Mouse (Mus musculus) MEL-GATA-1-ER (cell line): ENCODE results near the gene Chn2.
"Not testable (repeated sequence)": the region's sequence is repeated elsewhere in the genome, so short reads cannot be mapped to it uniquely, and the experiment has no call there.

Source experiments
- DNase-seq: peaks from one replicate; pipeline ENCODE4 v3.0.0-alpha.2; 2012; ENCODE audit warnings: low read depth; ENCODE audit errors: extremely low read depth

Chn2 gene

GRCm38 (mm10) chr6:54151443-54152241 lies 112.3 kb downstream of the Chn2 start:
- no peak for DNase-seq

DNA sequence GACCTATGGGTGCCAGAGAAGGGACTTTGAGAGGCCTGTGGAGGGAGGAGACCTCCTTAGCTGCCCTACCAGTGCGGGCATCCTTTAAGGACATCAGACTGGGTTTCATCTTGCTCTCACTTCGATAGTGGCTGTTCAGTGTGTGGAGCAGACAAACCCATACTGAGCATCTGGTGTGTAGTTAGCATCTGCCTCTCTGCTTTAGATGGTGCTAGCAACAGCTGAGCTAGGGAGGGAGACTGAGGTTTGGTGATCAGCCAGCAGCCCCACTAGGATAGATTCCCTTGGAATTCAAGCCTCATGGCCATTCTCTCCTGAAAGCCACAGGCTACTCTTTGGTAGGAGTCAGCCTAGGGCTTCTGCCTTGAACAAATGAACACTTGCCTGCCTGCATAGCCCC lies 117.7 kb downstream of the Chn2 start:
- no peak for DNase-seq

- no peak for DNase-seq
Observed at GRCm38 (mm10) chr6:54158317-54158716, 119.0 kb downstream of the Chn2 start.

DNA sequence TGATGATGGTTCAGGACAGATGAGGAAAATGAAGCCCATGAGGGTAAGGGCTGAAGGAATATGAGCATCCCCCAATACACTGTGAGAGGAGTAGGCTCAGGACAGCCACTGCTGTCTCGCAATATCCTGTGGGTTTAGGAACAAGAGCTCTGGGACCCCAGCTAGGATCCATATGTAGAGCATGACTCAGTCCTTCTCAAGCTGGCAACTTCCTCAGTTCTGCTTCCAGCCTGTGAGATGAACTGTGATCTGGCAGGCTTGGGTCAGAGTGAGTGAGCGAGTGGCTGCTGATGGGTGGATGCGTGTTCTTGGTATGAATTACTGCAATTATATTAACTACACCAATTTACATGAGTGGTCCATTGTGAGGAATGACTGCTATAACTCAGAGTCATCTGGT lies 121.3 kb downstream of the Chn2 start:
- no peak for DNase-seq

GRCm38 (mm10) chr6:54161246-54161645 lies 121.9 kb downstream of the Chn2 start:
- DNase-seq = no peak

- DNase-seq = no peak
Observed at GRCm38 (mm10) chr6:54162321-54162720, 123.0 kb downstream of the Chn2 start.

- no peak for DNase-seq
Observed at GRCm38 (mm10) chr6:54162786-54163185, 123.4 kb downstream of the Chn2 start.

- DNase-seq = no peak
Observed at GRCm38 (mm10) chr6:54163702-54164101, 124.3 kb downstream of the Chn2 start.

GRCm38 (mm10) chr6:54164777-54165176 lies 125.4 kb downstream of the Chn2 start:
- no peak for DNase-seq

DNA sequence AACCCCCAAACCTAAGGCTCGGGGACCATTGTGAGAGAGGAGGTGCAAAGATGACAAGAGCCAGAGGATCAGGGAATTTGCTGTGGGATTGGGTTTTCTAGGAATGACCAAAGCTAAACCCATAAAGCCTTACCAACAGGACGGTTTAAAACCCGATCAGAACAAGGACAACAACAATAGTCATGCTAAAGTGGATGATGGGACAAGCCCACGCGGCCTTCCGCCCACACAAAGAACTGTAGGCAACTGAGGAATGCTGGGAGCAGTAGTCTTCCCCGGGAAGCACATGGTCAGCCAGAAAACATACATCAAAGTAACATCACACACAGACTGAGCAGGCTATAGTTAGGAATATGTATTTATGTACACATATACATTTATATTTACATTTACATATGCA lies 125.9 kb downstream of the Chn2 start:
- no peak for DNase-seq

- no peak for DNase-seq
Observed at GRCm38 (mm10) chr6:54165863-54166262, 126.5 kb downstream of the Chn2 start.

- no peak for DNase-seq
Observed at GRCm38 (mm10) chr6:54166991-54167546, 127.7 kb downstream of the Chn2 start.

GRCm38 (mm10) chr6:54170286-54170894 lies 131.0 kb downstream of the Chn2 start:
- DNase-seq = no peak

DNA sequence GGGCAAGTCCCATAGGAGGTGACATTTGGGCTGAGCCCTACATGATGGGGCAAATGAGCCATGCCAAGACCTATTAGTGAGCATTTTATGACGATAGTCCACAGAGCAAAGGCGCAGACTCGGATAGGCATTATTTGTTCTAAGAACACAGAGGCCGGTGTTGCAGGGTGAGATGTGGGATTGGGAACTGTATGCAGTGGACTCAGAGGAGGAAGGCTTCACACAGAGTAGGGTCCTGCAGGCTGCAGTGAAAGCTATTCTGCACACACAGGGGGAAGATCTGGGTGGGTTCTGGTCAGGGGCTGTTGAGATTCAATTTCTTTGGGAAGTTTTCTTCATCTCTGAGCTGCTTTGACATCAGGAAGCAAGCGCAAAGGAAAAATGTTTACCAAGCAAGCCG lies 132.0 kb downstream of the Chn2 start:
- no peak for DNase-seq

- no peak for DNase-seq
Observed at GRCm38 (mm10) chr6:54175473-54176215, 136.3 kb downstream of the Chn2 start.

- not testable (repeated sequence) for DNase-seq
Observed at GRCm38 (mm10) chr6:54177081-54177480, 137.7 kb downstream of the Chn2 start.

- no peak for DNase-seq
Observed at GRCm38 (mm10) chr6:54179056-54179873, 139.9 kb downstream of the Chn2 start.

GRCm38 (mm10) chr6:54179874-54180212 lies 140.5 kb downstream of the Chn2 start:
- DNase-seq = no peak

- DNase-seq = no peak
Observed at GRCm38 (mm10) chr6:54183825-54184578, 144.6 kb downstream of the Chn2 start.

DNA sequence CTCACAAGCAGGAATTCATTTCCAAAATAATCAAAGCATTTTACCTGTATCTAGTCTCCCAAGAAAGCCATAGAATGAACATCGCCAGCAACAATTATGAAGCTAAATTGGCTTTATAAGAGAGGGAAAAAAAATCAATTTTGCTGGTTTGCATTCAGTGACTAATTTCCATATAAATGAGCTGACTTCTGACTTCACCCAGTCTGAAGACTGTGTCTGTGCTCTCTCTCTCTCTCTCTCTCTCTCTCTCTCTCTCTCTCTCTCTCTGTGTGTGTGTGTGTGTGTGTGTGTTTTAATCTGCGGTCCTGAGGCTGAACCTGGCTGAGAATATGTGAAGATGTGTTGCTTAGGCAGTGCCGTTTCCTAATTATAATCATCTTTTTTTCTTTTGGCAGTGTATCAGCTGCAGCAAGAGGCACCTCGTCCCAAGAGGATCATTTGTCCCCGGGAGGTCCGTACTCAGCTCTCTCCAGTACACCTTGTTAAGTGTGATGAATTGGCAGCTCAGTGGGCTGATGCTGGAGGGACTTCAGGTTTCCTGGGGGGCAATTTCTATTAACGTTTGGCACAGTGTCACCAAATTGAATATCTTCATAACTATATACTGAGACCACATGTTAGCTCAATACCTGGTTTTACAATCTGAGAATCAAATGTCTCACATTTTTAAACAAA lies 154.4 kb downstream of the Chn2 start:
- DNase-seq = no peak
